Mouse (Mus musculus) limb, embryonic 15.5 days (tissue): ENCODE measurements at regions not wholly inside any gene's neighbourhood (a gene's known extent, or its start where the extent isn't known, plus 50 kb on each side); places are given as distances from the start of the nearest gene placed in this dataset.

ENCODE experiments used
- ATAC-seq: fragments of 200-750 bp; cut with Nextera tagmentation; 2 replicates; pipeline ENCODE4 v1.8.0; 2017; ENCODE audit warnings: low read depth, moderate TSS enrichment; ENCODE audit not compliant: insufficient number of reproducible peaks, low FRiP score, low TSS enrichment
- H3K27ac ChIP-seq: fragments of 300-500 bp; sonication (generic); 2 replicates; pipeline ENCODE4 v1.5.1; 2015; ENCODE audit warnings: moderate library complexity, mild to moderate bottlenecking, inconsistent platforms
- H3K27me3 ChIP-seq: fragments of 300-500 bp; sonication (generic); 2 replicates; pipeline ENCODE4 v1.6.1; 2015; ENCODE audit warnings: inconsistent platforms
- H3K36me3 ChIP-seq: fragments of 300-500 bp; sonication (generic); 2 replicates; pipeline ENCODE4 v1.6.1; 2015; ENCODE audit warnings: inconsistent platforms
- H3K4me1 ChIP-seq: fragments of 300-500 bp; sonication (generic); 2 replicates; pipeline ENCODE4 v1.6.1; 2015; ENCODE audit warnings: inconsistent platforms
- H3K4me2 ChIP-seq: fragments of 300-500 bp; sonication (generic); 2 replicates; pipeline ENCODE4 v1.6.1; 2015; ENCODE audit warnings: mild to moderate bottlenecking, inconsistent platforms
- H3K4me3 ChIP-seq: fragments of 300-500 bp; sonication (generic); 2 replicates; pipeline ENCODE4 v1.5.1; 2015; ENCODE audit warnings: mild to moderate bottlenecking, inconsistent platforms
- H3K9ac ChIP-seq: fragments of 300-500 bp; sonication (generic); 2 replicates; pipeline ENCODE4 v1.6.1; 2015; ENCODE audit warnings: inconsistent platforms
- H3K9me3 ChIP-seq: fragments of 300-500 bp; sonication (generic); 2 replicates; pipeline ENCODE4 v1.6.1; 2016; ENCODE audit warnings: inconsistent platforms
- WGBS: fragments of 180-500 bp; shearing (Covaris S2); methylation state at CpG from one replicate; pipeline ENCODE4 v1.1.7; 2015; 5-methylcytosine and 5-hydroxymethylcytosine counted together

DNA sequence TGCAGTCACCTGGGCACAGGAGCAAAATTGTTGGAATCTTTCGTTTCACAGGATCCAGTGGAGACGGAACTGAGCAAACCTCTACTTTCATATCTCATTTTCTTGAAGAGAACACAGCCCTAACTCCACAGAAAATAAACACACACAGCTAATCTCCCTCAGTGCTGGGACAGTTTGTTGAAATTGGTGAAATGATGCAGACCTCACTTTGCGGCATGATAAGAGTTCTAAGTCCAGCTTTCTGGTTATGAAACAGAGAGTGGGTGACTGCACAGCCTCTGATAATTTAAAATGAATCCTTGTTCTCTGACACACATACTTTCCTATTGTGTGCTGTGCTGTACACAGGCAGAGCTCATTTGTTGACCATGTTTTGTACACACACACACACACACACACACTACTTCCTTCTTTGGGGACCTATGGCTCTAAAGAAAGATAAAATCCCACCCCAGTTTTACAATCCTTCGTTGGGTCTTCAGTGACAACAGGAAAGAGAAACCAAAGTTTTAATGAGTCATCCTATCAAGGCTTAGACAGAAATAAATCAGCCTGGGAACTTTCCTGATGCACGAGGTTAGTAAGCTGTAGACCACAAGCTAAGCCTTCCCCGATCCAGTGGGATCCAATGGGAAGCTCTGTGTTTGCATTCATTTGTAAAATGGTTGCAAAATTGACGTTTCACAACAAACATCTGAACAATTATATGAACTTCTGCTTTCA lies 125.3 kb upstream of the Tbx20 start:
- no peak for ATAC-seq
- WGBS = 72% methylated on average over 7 of the region's 7 CpGs
- no peaks in the 10 kb centered on the region for H3K27me3 ChIP-seq
- no peak overlapping the region for H3K9ac ChIP-seq
- H3K4me1 ChIP-seq = no peaks in the 10 kb centered on the region; the same call in 1 of the 2 replicates
- H3K9me3 ChIP-seq = no peaks in the 10 kb centered on the region
- H3K36me3 ChIP-seq = no peaks in the 10 kb centered on the region
- H3K27ac ChIP-seq = no peak overlapping the region
- H3K4me3 ChIP-seq = no peak overlapping the region
- no peak overlapping the region for H3K4me2 ChIP-seq

DNA sequence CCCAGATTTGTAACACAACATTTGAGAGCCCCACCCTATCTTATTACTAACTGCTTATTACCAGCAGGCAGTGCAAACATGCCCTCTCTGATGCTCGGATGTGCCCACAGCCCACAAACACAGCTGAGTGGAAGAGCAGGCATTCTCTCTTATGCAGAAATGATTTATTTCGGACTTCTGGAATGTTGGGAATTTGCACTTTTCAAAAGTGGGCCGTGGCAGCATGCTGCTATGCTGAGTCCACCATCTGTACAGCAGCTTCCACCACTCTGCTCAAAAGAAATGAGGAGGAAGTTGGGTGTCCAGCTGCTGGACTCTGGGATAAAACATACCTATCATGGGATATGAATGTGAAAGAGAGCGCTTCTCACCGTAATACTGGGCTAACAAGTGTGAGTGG lies 129.6 kb upstream of the Tbx20 start:
- no peaks in the 10 kb centered on the region for H3K27me3 ChIP-seq
- no peak overlapping the region for H3K4me3 ChIP-seq
- ATAC-seq = no peak
- no peaks in the 10 kb centered on the region for H3K36me3 ChIP-seq
- 58% methylated on average over 5 of the region's 5 CpGs for WGBS
- H3K9me3 ChIP-seq = no peaks in the 10 kb centered on the region
- no peak overlapping the region for H3K27ac ChIP-seq
- H3K4me2 ChIP-seq = no peak overlapping the region
- H3K9ac ChIP-seq = no peak overlapping the region
- no peaks in the 10 kb centered on the region; the same call in 1 of the 2 replicates for H3K4me1 ChIP-seq

DNA sequence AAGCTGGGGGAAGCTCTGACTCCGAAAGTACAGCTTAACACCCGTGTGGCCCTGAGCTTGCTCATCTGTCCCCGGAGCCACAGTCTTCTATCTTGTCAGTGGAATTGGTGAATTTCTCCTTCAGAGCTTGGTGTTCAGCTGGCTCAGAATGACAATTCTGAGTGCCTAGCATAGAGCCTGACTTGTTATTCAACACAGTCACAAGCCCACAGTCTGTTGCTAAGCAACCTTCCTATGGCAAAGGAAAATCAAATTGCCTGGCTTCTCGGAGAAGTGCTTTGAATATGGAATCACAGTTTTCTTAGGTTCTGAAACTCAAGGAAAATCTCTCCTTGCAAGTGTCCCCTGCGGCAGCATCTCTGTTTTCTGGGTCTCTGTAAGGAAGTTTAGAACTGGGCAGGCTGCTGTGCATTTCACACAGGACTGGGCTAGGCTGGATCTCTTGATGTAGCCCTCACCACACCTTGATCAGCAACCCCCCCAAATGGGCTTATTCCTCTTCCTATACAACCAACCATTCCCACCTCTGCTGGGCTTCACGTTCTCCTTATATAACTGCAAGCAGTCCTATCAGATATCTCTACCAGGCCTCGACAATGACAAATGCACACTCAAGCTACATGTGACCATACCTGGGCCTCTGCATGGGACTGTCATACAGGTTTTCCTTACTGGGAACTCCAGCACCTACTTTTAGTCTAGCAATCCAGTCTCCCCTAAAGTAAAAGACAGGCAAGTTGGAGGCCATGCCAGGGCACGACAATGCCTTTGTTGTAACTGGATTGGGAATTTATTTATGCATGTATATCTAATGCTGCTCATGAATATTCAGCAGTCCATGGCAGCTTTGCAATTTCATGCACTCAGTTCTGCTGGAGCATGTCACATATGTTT lies 135.2 kb upstream of the Tbx20 start:
- Histone ChIP-seq H3K27me3 (no peaks in the 10 kb centered on the region), H3K9me3 (no peaks in the 10 kb centered on the region), H3K4me2 (no peak overlapping the region), H3K36me3 (no peaks in the 10 kb centered on the region), H3K27ac (no peak overlapping the region), H3K4me3 (no peak overlapping the region), H3K9ac (no peak overlapping the region), H3K4me1 (no peaks in the 10 kb centered on the region)
- no peak for ATAC-seq
- 74% methylated on average over 8 of the region's 8 CpGs for WGBS

DNA sequence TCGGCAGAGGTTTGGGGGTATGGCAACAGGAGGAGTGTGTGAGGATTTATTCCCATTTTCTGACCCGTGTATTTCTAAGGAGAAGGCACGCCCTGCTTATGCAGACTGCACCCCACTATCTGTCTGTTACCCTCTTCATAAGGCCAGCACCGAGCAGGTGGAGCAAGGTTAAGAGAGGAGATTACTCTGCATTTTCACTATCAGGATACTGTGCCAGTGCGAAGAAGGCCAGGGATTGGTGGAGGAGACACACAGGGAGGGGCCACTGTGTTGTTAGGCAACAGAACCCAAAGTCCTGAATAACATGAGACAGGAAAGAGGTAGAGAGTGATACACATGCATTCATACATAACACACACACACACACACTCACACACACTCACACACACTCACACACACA lies 136.6 kb upstream of the Tbx20 start:
- Histone ChIP-seq H3K27me3 (no peaks in the 10 kb centered on the region), H3K4me2 (no peak overlapping the region), H3K36me3 (no peaks in the 10 kb centered on the region), H3K4me3 (no peak overlapping the region), H3K4me1 (no peaks in the 10 kb centered on the region), H3K27ac (no peak overlapping the region), H3K9ac (no peak overlapping the region), H3K9me3 (no peaks in the 10 kb centered on the region)
- ATAC-seq = no peak
- 72% methylated on average over 5 of the region's 5 CpGs for WGBS

DNA sequence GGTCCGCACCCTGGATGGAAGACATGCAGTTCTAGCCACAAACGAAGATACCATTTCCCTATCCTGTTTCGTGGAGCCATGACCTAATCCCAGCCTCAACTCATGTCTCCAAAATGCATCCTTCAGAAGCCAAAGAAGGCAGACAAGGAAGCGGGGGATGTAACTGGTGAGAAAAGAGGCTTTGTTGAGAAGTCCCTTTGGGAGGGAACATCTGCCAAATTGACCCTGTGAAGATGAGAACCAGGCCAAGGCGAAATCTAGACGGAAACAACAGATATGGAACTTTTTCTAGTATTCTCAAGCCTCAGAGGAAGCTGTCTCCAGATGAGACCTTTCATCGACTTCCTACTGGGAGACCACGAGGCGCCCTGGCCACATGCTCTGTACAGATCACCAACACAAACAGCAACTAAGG lies 145.9 kb upstream of the Tbx20 start:
- Histone ChIP-seq H3K4me3 (no peak overlapping the region), H3K9me3 (no peaks in the 10 kb centered on the region), H3K9ac (no peak overlapping the region), H3K4me2 (no peak overlapping the region), H3K27me3 (no peaks in the 10 kb centered on the region), H3K36me3 (no peaks in the 10 kb centered on the region), H3K4me1 (no peaks in the 10 kb centered on the region), H3K27ac (no peak overlapping the region)
- ATAC-seq = no peak
- 84% methylated on average over 9 of the region's 9 CpGs for WGBS

DNA sequence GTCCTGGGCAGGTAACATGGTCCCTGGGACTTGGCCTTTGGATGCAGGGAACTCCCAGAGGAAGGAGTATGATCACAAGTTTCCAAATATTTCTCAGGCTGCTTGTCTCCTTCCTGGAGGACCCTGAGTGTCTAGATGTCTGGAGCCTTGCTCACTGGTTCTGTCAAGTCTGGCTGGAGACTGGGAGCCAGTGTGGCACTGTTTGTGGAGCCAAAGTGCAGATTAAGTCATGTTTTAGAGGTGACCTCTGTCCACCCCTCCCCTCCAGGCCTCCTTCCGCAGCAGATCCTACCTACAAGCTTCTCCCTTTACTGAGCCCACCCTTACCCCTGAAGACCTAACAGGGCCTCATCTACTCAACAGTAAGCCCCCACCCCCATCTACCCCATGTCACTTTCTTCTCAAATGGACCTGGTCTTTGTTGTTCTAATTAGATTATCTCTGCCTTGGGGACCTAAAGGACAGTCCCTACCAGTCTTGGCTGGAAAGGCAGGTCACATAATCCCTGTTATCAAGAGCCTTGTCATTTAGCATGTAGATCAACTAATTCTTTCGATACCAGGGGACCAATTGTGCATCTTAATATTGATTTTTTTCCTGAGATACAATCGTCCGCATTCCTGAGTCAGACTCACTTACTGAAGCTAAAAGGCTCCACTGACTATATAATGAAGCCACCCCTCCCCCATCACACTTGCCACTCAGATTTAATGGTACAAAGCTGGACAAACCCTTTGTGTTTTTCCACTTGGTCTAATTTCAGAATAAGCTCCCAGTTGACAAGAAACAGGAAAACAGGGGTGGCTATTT lies 148.2 kb upstream of the Tbx20 start:
- 78% methylated on average over 4 of the region's 4 CpGs for WGBS
- Histone ChIP-seq H3K4me2 (no peak overlapping the region), H3K9ac (no peak overlapping the region)

DNA sequence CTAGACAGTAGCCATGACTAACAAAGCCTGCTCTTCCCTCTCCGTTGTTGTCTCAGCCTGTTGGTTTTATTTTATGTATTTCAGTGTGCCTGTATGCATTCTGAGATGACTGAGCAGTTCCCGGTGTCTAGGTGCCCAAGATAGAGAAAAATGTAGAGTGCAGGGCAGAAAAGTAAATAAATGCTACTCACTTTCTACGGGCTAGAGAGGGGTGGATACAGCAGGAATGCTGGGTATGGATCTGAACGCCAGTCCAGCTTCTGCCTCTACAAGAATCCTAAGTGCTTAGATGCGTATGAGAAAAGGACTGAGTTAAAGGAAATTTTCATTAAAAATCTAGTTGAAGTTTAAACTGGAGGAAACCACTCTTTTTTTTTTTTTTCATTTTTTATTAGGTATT lies 149.4 kb upstream of the Tbx20 start:
- Histone ChIP-seq H3K27ac (no peak overlapping the region), H3K27me3 (no peaks in the 10 kb centered on the region), H3K4me1 (no peaks in the 10 kb centered on the region), H3K9ac (no peak overlapping the region), H3K4me3 (no peak overlapping the region), H3K36me3 (no peaks in the 10 kb centered on the region), H3K9me3 (0 out of 2 replicates have a peak, but pooled peaks cover 2% of the 10 kb centered on the region), H3K4me2 (no peak overlapping the region)
- ATAC-seq = no peak
- WGBS = 83% methylated on average over 5 of the region's 5 CpGs

More for the DNA sequence above, 148.2 kb upstream of the Tbx20 start:
- no peaks in the 10 kb centered on the region for H3K4me1 ChIP-seq
- H3K36me3 ChIP-seq = no peaks in the 10 kb centered on the region
- no peaks in the 10 kb centered on the region for H3K27me3 ChIP-seq
- no peak for ATAC-seq
- H3K4me3 ChIP-seq = no peak overlapping the region
- no peak overlapping the region for H3K27ac ChIP-seq
- H3K9me3 ChIP-seq = 0 out of 2 replicates have a peak, but pooled peaks cover 2% of the 10 kb centered on the region

DNA sequence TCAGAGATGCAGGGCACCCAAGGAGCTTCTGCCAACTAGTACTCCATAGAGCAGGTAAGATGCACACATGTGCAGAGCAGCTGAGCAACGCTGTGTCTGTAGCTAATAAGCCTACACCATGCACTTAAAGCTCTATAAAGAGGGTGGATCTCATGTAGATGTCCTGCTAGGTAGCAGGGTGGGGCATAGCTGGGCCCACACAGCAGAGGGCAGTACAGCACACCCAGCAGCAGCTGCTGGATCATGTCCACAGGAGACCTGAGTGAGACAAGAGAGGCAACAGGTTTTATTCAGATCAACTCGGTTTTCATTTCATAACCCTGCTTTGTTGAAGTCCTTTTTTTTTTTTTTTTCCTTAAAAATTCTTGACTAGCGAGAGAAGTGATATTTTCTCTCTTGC lies 151.5 kb upstream of the Gm10181 start:
- 59% methylated on average over 3 of the region's 3 CpGs for WGBS
- H3K4me3 ChIP-seq = no peak overlapping the region
- H3K36me3 ChIP-seq = no peaks in the 10 kb centered on the region
- no peak overlapping the region for H3K4me2 ChIP-seq
- H3K4me1 ChIP-seq = no peaks in the 10 kb centered on the region
- H3K27me3 ChIP-seq = no peaks in the 10 kb centered on the region
- H3K27ac ChIP-seq = no peak overlapping the region
- ATAC-seq = no peak
- H3K9ac ChIP-seq = no peak overlapping the region
- no peaks in the 10 kb centered on the region for H3K9me3 ChIP-seq

DNA sequence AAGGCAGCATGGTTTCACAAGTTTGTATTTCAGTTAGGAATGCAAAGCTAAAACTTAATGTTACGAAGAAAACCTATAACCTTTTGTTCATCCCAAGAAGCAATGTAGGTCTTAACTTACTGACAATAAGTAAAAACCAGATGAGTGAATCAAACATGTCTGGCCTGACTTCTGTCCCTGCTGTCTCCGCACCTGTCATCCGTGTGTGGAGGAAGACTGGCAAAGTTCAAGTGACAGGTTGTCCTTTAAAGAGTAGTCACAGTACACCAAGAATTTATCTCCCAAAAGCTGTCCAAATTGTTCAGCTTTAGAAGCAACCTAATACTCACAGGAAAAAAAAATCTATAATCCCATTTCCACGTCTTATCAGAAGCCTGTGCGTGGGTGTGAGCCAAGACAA lies 146.3 kb upstream of the Gm10181 start:
- H3K27me3 ChIP-seq = no peaks in the 10 kb centered on the region
- no peaks in the 10 kb centered on the region for H3K9me3 ChIP-seq
- no peaks in the 10 kb centered on the region for H3K4me1 ChIP-seq
- no peak overlapping the region for H3K4me3 ChIP-seq
- H3K27ac ChIP-seq = no peak overlapping the region
- no peak overlapping the region for H3K9ac ChIP-seq
- 80% methylated on average over 5 of the region's 5 CpGs for WGBS
- ATAC-seq = no peak
- no peak overlapping the region for H3K4me2 ChIP-seq
- H3K36me3 ChIP-seq = no peaks in the 10 kb centered on the region

DNA sequence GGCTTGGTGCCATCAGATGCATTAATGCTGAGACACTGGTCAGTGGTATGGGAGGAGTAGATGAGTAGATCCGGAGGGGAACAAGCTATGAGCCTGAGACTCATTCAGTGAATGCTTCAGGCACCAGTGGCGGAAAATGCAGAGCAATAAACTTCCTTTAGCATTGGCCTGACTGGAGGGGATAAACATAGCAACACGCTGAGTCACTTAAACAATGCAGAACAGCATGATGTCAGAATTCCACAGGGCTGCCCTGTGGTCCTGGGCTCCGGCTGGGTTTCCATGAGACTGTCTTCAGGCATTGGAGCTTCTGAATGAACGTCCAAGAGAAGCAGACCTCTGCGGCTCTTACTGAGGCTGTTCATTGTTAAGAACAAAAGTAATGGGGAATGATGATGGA lies 145.4 kb upstream of the Gm10181 start:
- Histone ChIP-seq H3K27me3 (no peaks in the 10 kb centered on the region), H3K36me3 (no peaks in the 10 kb centered on the region), H3K4me1 (no peaks in the 10 kb centered on the region), H3K9ac (no peak overlapping the region), H3K9me3 (no peaks in the 10 kb centered on the region), H3K4me3 (no peak overlapping the region), H3K27ac (no peak overlapping the region), H3K4me2 (no peak overlapping the region)
- ATAC-seq = no peak
- WGBS = 30% methylated on average over 6 of the region's 6 CpGs

DNA sequence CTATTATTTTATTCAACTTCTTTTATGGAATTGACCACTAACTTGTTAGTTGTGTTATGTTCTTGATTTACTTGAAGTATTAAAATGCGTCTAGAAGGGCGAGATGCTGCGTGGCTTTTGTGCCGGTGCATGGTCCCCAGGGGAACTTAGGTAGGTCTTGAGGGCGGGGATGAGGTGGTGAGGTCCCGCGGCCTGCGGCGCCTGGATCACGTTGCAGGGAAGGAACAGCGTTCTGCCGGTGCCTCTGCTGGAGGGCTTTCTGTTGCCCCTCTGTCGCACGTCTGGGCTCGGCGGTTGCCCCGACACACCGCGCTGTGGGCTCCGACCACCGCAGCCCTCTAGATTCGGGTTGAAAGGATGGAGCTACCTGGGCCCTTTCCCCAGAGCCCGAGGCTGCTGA lies 136.7 kb upstream of the Gm10181 start:
- 33% methylated on average over 23 of the region's 23 CpGs for WGBS
- Histone ChIP-seq H3K9me3 (no peaks in the 10 kb centered on the region), H3K27me3 (0 out of 2 replicates have a peak, but pooled peaks cover 5% of the 10 kb centered on the region), H3K27ac (no peak overlapping the region), H3K9ac (no peak overlapping the region), H3K36me3 (no peaks in the 10 kb centered on the region), H3K4me1 (no peaks in the 10 kb centered on the region), H3K4me3 (no peak overlapping the region), H3K4me2 (no peak overlapping the region)
- ATAC-seq = no peak

DNA sequence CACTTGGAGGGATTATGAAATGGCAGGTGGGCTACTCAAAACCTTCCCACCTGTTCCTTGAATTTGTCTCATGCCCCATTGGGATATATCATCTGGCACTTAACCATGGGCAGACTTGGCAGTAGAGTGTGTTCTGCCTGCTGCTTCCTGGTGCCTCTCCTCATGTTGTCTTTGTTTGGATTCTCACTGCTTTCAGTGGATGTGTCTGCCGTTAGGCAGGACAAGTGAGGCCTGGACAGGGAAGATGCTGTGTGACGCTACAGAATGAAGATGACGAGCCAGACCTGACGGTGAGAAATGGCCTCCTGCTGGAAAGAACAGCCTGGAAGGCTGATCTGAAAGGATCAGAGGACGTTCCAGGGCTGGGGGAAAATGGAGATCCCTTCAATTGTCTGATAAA lies 133.6 kb upstream of the Gm10181 start:
- H3K36me3 ChIP-seq = no peaks in the 10 kb centered on the region
- no peak for ATAC-seq
- H3K9me3 ChIP-seq = no peaks in the 10 kb centered on the region
- H3K27ac ChIP-seq = no peak overlapping the region
- no peak overlapping the region for H3K9ac ChIP-seq
- 80% methylated on average over 5 of the region's 5 CpGs for WGBS
- H3K4me3 ChIP-seq = no peak overlapping the region
- 0 out of 2 replicates have a peak, but pooled peaks cover 5% of the 10 kb centered on the region for H3K27me3 ChIP-seq
- H3K4me2 ChIP-seq = no peak overlapping the region
- no peaks in the 10 kb centered on the region for H3K4me1 ChIP-seq
